Comparison of ENCODE assay signal across 24 mouse cellular contexts in genomic region chr7:126137850-126138249, GRCm38 (mm10). TPM values are rescaled to one million over a fixed set of nuclear protein-coding genes. Genes with fewer than 3 reads are reported as not detected.
"Had no signal": no experiment of that assay in that cellular context is flagged by ENCODE, and none has a peak within 500 bp of the region (broad histone marks: within the 10 kb centered on the region; RNA-seq: fewer than 3 reads in every experiment).

No protein-coding gene starts in this region.

- H3K9me3 ChIP-seq: heart, embryonic 10.5 days; heart, embryonic 12.5 days; hindbrain, embryonic 12.5 days; intestine, embryonic 15.5 days; limb, embryonic 10.5 days; limb, embryonic 12.5 days had no signal

- H3K27me3 ChIP-seq: heart, embryonic 12.5 days; hindbrain, embryonic 12.5 days; intestine, embryonic 15.5 days; limb, embryonic 12.5 days had no signal

- H3K4me1 ChIP-seq: heart, embryonic 10.5 days; hindbrain, embryonic 12.5 days; intestine, embryonic 15.5 days; limb, embryonic 10.5 days; limb, embryonic 12.5 days had no signal

- H3K4me2 ChIP-seq: heart, embryonic 12.5 days; hindbrain, embryonic 12.5 days; hindbrain, embryonic 14.5 days; intestine, embryonic 15.5 days; limb, embryonic 12.5 days; liver, embryonic 11.5 days had no signal

- H3K4me3 ChIP-seq: heart, embryonic 10.5 days; heart, embryonic 12.5 days; hindbrain, embryonic 12.5 days; intestine, embryonic 15.5 days; layer of hippocampus, adult 2 months; left cerebral cortex, adult 2 months; limb, embryonic 10.5 days; limb, embryonic 12.5 days had no signal

- DNase-seq: gastrocnemius, postnatal 14 days; gastrocnemius, postnatal 36 days; heart, adult 18-20 months; heart, postnatal 10 days; heart, postnatal 36 days; kidney, adult 18-20 months; kidney, adult 8-10 months; kidney, postnatal 10 days; kidney, postnatal 25 days; kidney, postnatal 4 days; liver had no signal

- H3K27ac ChIP-seq: heart, embryonic 10.5 days; hindbrain, embryonic 12.5 days; hindbrain, embryonic 14.5 days; intestine, embryonic 15.5 days; layer of hippocampus, adult 2 months; left cerebral cortex, adult 2 months; limb, embryonic 10.5 days; limb, embryonic 12.5 days had no signal

- ATAC-seq: hindbrain, embryonic 16.5 days; inflammation-experienced regulatory T-cells, adult 6 months; intestine, embryonic 15.5 days; intestine, postnatal 0 days had no signal

- H3K9ac ChIP-seq: heart, embryonic 12.5 days; hindbrain, embryonic 12.5 days; hindbrain, embryonic 14.5 days; intestine, embryonic 15.5 days; limb, embryonic 12.5 days had no signal

RNA-seq across cellular contexts. Expression of gene Gsg1l, which starts 55.6 kb away (rescaled TPM):
- total RNA-seq: gastrocnemius, postnatal 36 days had no signal
- polyA plus RNA-seq: inflammation-experienced regulatory T-cells, adult 6 months had no signal
